Mouse (Mus musculus) right cerebral cortex, postnatal 10 days (tissue): ENCODE data around the gene Cmbl.
"Not testable (repeated sequence)": the region's sequence is repeated elsewhere in the genome, so short reads cannot be mapped to it uniquely, and the experiment has no call there.

Experiments
- DNase-seq, 2 experiments: peaks; one replicate each; pipeline ENCODE4 v3.0.0; 2021; ENCODE audit warnings: low spot score in 2 of 2

Gene Cmbl

GRCm38 (mm10) chr15:31581086-31581485, 15.9 kb downstream of the Cmbl start:
- DNase-seq: not testable (repeated sequence)

DNA sequence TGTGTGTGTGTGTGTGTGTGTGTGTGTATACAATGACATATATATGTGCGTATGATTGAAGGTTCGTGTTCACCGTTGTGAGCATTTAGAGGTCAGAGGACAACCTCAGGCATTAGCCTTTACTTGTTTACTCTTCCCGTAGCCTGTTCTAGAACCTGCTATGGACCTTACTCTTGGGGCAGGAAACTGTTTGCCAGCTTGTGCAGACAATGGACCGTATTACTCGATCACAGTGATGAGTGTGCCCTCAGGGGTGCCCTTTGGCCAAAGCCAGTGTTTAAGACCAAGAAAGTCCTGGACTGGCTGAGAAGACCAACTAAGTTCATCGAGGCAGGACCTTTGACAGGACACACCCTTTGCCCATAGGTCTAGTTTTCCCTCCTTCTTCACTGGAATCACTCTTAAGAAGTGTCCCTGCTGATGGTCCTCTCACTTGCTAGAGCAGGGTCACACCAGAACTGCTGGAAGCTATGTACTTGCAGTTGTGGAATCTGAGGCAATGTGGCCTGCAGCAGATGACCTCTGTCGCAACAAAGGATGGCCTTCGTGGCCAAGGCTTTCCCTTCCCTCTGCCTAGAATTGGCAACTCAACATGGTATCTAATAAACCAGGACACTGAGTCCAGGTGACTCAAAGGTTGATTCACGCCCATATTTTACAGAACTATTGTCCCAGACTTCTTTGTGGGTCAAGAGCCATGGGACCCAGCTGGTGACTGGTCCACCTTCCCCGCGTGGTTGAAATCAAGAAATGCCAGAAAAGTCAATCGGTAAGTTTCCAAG, 18.3 kb downstream of the Cmbl start:
- no peak for DNase-seq

DNA sequence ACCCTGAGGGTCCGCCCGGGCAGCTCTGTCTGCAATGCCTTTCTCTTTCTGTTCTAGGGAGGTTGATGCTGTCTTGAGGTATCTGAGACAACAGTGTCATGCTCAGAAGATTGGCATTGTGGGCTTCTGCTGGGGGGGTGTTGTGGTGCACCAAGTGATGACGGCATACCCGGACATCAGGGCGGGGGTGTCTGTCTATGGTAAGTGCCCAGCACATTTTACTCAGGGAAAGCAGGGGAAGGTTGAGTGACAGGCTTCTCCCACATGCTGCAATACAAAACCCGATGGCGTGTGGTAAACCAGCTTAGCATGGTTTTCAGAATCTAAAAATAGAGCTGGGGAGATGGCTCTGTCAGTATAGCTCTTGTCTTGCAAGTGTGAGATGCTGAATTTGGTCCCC, 20.0 kb downstream of the Cmbl start:
- peak in 1 of 2 experiments; percentile 71 for DNase-seq

DNA sequence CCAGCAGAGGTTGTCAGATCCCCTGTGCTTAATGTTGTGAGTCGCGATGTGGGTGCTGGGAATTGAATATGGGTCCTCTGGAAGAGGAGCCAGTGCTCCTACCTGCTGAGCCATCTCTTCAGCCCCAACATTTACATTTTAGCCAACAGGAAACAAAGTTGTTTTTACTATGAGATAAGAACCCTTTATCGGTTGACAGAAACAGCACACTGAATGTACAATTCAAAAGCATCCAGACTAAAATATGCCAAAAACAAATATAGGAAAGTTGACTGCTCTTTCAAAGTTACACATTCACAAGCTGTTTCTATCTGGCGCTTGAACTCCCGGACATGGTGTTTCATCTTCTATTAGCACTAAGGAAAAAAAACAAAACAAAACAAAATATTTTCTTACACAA, 20.9 kb downstream of the Cmbl start:
- no peak for DNase-seq

GRCm38 (mm10) chr15:31586519-31586918, 21.3 kb downstream of the Cmbl start:
- peak; percentile 90 to 91 for DNase-seq

DNA sequence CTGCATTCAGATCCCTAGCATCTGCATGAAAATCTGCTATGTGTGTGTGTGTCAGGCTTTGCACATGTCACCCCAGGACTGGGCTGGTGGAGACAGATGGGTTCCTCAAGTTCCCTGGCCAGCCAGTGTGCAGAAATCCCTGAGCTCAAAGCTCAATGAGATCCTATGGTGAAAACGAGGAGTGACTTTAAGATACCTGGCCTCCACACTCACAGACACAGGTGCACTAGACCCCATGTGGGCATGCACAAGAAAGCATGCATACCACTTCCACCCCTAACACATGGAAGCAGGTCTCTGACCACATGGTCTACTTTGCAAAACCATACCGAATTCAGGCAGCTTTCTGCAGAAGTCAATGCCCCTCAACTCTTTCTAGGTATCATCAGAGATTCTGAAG, 22.6 kb downstream of the Cmbl start:
- DNase-seq: no peak

DNA sequence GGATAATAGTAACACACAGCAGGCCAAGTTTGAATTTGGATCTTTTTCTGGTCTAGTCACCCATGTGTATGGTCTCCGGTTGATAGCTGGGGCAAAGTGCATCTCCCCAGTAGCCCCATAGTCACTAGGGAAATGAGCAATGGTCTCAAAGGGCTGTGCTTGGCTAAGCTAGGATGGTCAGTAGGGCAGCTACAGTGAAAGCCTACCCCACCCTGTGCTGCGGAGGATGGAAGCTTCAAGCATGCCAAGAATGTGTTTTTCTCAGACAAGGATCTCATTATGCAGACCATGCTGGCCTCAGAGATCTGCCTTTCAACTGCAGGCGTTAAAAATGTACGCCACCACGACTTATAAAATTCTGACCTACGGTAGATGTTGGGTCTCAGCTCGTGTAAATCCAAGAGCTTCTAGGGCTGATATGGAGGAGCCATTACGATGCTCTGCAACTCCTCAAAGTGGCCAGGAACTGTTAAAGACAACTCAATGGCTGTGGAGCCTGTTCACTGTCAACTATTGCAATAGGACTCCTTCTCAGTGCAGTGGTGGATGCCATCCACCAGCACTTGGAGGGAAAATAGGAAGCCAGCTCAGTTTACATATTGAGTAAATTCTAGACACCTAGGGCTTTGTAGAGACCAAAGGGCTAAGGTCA, 23.9 kb downstream of the Cmbl start:
- peak in 1 of 2 experiments; percentile 40 for DNase-seq

DNA sequence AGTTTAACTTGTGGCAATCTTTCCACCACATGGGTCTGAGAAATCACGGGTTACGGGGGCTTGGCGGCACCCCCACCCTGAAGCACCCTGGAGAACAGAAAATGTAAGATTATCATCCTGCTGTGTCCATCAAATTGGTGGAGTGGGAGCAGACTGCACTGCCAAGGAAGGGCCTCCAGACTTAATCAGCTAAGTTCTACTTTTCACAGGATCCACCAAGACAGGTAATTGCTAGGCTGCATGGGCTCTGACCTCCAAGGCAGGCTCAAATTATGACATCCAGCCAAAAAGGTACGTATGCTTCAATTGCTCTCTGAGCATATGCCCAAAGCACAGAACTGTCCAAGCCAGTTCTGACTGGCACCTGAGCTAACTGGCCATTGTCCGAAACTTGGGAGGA, 25.0 kb downstream of the Cmbl start:
- DNase-seq: no peak

DNA sequence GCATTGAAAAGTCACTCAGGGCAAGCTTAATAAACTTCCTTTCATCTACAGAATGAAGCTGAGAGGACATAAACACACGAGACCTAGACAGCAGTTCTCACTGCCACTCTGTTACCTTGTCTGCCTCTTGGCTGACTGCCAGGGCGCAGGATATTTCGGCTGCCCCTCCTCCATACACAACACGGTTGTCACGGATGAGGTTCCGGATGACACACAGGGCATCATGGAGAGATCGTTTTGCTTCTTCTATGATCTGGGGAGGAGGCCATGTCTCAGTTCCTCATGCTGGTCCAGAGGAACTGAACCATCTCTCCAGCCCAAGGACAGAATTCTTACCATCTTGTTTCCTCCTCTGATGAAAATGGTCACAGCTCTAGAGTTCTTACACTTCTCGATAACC, 27.3 kb downstream of the Cmbl start:
- no peak for DNase-seq

DNA sequence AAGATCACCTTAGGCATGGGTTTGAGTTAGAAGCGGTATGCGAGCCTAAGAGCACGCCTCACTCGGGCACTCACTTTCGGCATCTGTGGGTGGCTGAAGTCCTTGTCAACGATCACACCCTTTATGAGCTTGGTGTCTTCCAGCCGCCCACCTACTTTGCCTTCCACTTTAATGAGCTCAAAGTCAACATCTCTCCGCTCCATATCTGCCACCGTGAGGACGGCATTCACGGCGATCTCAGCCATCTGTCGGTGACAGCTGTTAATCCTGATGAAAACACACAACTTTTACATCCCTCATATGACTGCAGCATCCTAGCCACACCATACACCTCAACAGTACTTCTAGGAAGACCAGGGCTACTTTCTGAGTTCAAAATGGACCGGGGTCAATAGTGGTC, 29.1 kb downstream of the Cmbl start:
- no peak for DNase-seq

GRCm38 (mm10) chr15:31595651-31596050, 30.5 kb downstream of the Cmbl start:
- DNase-seq: no peak

GRCm38 (mm10) chr15:31599834-31600233, 34.6 kb downstream of the Cmbl start:
- DNase-seq: no peak

DNA sequence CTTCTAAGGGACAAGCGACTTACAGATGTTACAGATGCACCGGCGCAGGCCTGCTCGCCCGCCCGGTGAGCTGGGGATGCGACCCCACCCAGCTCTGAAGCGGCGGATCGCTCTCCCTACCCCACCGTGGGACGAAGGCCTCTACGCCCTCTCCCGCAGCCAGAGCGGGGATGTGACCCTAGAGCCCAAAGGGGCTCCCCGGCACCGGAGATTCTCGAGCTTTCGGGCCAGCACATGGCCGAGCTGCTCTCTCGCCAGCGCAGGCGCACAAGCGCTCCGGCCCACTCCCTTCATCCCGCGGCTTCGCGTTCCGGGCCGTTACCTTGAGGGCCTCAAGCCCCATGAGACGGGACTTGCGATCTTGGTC, 36.1 kb downstream of the Cmbl start:
- no peak for DNase-seq

DNA sequence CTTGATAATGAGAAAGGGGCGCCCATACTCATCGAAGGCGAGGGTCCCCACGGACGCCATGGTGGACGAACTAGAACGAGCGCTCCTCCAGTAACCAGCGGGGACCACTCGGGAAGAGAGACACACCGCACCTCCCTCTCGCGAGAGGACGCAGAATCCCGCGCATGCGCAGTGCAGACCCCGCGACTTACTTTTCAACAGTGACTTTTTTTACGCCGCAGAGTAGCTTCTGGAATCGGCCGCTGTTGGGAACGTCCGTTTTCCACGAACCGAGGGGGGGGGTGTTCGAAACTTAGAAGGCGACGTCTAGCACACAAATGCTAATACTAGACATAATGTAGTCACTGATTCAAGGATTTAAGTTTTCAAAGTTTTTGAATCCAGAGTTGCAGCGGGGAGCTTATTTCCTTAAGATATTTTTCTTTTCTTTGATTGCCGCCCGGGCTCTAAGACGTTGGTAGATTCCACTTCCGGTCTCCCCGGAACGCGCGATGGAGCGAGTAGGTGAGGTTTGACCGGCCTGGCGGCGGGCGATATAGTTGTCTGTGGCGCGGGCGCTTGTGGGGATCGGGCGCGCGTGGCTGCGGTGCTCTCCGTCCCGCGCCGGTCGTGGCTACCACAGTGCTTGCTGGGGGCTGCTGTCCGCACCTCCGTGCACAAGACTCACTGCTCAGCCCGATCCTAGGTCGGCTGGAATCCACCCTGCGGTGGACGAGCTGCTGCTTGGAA, 36.6 kb downstream of the Cmbl start, which contains the start of the genes Cct5 and Fam173b:
TSS of gene Cct5 (minus strand) at position 159 of the 729 bp plus-strand sequence.
TSS of gene Fam173b (plus strand) at position 207 of the 729 bp plus-strand sequence.
- DNase-seq: peak; percentile 98 to 99

DNA sequence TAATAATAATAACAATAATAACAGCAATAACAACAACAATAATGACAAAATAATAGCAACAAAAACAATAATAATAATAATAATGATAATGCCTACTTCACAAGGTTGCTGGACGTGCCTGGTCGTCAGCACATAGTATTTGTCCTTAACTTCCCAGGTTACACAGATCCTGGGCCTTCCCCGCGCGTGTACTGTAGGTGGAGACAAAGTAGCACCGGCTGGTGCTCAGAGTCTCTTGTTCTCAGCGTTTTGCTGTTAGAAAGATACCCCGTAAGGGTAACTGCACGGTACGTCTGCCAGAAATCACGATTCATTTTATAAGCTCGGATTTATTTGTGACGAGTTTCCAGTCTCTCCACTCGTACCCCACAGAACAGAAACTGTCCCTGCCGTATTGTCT, 37.2 kb downstream of the Cmbl start:
- DNase-seq: peak; percentile 81 to 85

DNA sequence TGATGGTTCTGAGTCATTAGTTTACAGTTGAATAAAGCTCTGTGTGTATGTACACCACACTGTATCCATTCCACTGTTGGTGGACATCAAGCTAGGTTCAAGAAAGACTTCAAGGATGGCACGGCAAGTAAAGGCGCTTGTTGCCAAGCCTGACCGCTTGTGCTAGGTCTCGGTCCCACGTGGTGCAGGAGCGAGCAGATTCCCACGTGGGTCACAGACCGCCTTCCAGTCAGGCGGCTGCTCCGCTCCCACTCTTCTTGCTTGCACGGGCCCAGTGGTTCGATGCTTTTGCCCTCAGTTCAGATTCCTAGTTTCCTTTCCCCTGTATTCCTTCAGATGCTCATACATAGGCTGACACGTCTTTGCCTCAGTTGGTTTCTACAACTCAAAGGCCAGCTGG, 37.9 kb downstream of the Cmbl start:
- peak in 1 of 2 experiments; percentile 42 for DNase-seq

- DNase-seq: no peak
These were observed 41.6 kb downstream of the Cmbl start for GRCm38 (mm10) chr15:31606821-31607220.

- peak in 1 of 2 experiments; percentile 70 for DNase-seq
These were observed 45.8 kb downstream of the Cmbl start for GRCm38 (mm10) chr15:31611027-31611426.

- no peak for DNase-seq
These were observed 46.8 kb downstream of the Cmbl start for GRCm38 (mm10) chr15:31611976-31612375.

DNA sequence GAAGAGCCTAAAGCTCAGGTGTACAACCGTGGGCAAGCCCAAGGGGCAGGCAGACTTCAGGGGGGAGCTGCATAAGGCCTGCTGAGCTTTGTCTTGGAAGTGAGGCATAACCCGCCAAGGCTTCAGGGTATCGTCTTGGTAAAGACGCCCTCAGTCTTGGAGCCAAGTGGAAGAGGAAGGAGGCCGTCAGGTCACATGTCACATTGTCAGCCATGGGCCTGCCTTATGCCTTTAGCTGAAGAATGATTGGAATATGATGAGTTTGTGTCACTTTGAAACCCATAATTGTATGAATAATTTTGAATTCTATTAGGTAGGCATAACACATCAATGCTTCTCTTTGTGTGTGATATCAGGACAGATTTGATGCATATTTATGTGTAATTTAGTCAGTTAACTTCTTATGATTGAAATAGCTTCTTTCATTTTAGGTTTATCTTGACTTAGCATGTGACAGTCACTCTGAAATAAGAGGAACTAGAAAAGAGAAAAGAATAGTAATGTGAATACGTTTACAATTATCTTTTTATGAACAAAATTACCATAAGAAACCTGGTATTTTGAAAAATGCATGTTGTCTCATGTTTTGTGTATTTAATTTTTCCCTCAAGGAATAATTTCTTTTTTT, 48.8 kb downstream of the Cmbl start:
- no peak for DNase-seq

DNA sequence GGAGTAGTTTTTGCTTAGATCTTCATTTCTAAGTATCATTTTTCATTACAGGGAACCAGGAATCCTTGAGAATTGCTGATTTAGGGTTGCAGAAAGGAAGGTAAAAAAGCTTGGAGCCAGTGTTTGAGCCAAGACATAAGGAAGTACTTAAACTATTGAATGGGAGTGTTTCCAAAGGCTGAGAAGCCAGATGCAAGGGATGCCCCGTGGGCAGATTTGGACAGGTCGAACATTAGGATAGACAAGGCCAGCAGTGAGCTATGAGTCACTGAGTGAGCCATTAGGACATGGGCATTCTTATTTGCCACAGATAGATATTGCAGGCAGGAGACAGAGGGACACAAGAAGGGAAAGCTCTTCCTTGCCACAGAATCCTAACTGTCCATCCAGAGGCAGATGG, 49.5 kb downstream of the Cmbl start:
- no peak for DNase-seq

- no peak for DNase-seq
These were observed 52.1 kb downstream of the Cmbl start for GRCm38 (mm10) chr15:31617261-31617660.
